Mouse (Mus musculus) testis, adult 2 months (tissue): Measurements from ENCODE around the gene Rbms3. TPM values are rescaled to one million over a fixed set of nuclear protein-coding genes. Genes with fewer than 3 reads are reported as not detected.

Source experiments
- H3K27ac ChIP-seq: fragments of 200-500 bp; 2 replicates; pipeline ENCODE4 v1.5.1; 2012; ENCODE audit warnings: low read depth, low read length; ENCODE audit not compliant: control insufficient read depth, insufficient read depth
- H3K27me3 ChIP-seq: fragments of 200-500 bp; 2 replicates; pipeline ENCODE4 v1.6.1; 2012; ENCODE audit warnings: mild to moderate bottlenecking, low read length, moderate library complexity; ENCODE audit not compliant: control insufficient read depth, insufficient read depth
- H3K36me3 ChIP-seq: fragments of 200-500 bp; 2 replicates; pipeline ENCODE4 v1.6.1; 2012; ENCODE audit warnings: mild to moderate bottlenecking, low read length; ENCODE audit not compliant: control insufficient read depth, insufficient read depth
- H3K4me1 ChIP-seq: fragments of 200-500 bp; 2 replicates; pipeline ENCODE4 v1.6.1; 2012; ENCODE audit warnings: low read length; ENCODE audit not compliant: control insufficient read depth, insufficient read depth
- H3K4me3 ChIP-seq: fragments of 200-500 bp; 2 replicates; pipeline ENCODE4 v1.5.1; 2012; ENCODE audit warnings: low read depth, mild to moderate bottlenecking, low read length, moderate library complexity, mixed read lengths; ENCODE audit not compliant: control insufficient read depth
- CTCF ChIP-seq: fragments of 200-500 bp; IDR thresholded peaks from 2 replicates; pipeline ENCODE4 v1.5.1; 2012; ENCODE audit warnings: low read depth, mild to moderate bottlenecking, inconsistent platforms, low read length, moderate library complexity; ENCODE audit not compliant: control insufficient read depth, insufficient read depth, insufficient replicate concordance
- POLR2A ChIP-seq: fragments of 200-500 bp; IDR thresholded peaks from 2 replicates; pipeline ENCODE4 v1.6.1; 2012; ENCODE audit warnings: low read depth, mild to moderate bottlenecking, inconsistent platforms, low read length, moderate library complexity; ENCODE audit not compliant: control insufficient read depth
- polyA plus RNA-seq: library from polyadenylated mRNA; depleted of rRNA; stranded (reverse); fragments of >200 nt; gene quantifications from 2 replicates; pipeline ENCODE4 v1.2.3, GENCODE M21; 2012

Rbms3 gene
- polyA plus RNA-seq, 1 experiment, result 0.72 TPM

DNA sequence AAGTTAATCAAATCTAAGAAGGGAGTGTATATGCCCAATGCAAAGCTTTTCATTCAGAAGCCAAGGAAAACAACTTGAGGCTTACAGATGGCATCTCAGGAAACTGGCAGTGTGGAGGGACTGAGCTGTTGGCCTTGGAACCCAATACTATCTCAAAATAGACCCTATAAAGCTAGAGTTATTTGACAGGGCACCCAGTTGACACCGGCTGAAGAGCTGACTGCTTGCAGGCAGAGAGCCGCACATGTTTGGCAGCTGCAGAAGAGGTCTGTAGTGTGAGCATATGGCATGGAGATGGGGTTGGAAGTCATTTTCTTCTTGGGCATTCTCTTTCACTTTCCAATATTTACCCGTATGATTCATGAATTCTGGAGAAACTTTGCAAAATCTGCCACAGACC is 616.3 kb downstream of the Rbms3 start:
- TF ChIP-seq CTCF (no peak), POLR2A (no peak)
- Histone ChIP-seq H3K27me3 (no peaks in the 10 kb centered on the region), H3K36me3 (no peaks in the 10 kb centered on the region), H3K27ac (no peak overlapping the region), H3K4me3 (no peak overlapping the region), H3K4me1 (no peaks in the 10 kb centered on the region)

DNA sequence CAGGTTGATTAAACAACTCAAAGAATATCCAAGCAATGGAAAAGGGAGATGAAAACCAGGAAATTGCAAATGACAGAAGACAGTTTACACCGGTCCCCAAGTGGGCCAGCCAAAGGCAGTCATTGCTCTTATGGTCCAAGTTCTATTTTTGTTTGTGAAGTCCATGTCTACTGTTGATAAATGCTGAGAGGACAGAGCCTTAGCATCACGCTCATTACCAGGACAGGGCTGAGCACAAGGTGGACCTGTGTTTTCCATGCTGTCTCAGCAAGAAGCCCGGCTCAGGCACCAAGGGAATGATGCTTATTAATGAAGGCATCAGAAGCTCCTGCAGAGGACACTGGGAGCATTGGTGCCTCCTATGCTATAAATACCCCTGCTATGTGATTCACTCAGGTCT is 618.9 kb downstream of the Rbms3 start:
- TF ChIP-seq CTCF, result no peak
- TF ChIP-seq POLR2A, result no peak
- no peak overlapping the region for H3K4me3 ChIP-seq
- H3K27ac ChIP-seq, result no peak overlapping the region
- H3K4me1 ChIP-seq, result no peaks in the 10 kb centered on the region
- H3K27me3 ChIP-seq, result no peaks in the 10 kb centered on the region
- no peaks in the 10 kb centered on the region for H3K36me3 ChIP-seq

DNA sequence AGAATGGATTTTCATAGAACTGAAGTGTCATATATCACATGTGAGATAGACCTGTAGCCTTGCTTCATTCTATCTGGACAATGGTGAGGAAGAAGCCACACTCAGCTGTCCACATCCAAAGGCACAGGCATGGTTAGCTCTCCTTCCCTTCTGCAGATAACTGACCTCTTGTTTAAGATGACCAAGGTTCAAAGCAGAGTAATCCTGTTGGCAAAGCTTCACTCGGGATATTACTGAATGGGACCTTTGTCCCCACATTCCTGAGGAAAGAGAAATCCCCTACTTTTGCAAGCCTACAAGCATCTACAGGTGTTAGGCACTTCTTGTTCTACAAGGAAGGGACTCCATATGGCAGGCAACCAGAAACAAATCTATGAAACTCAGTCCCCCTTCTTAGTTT is 621.5 kb downstream of the Rbms3 start:
- no peaks in the 10 kb centered on the region for H3K36me3 ChIP-seq
- H3K4me3 ChIP-seq, result no peak overlapping the region
- no peaks in the 10 kb centered on the region for H3K4me1 ChIP-seq
- H3K27me3 ChIP-seq, result no peaks in the 10 kb centered on the region
- TF ChIP-seq POLR2A (no peak), CTCF (no peak)
- no peak overlapping the region for H3K27ac ChIP-seq

DNA sequence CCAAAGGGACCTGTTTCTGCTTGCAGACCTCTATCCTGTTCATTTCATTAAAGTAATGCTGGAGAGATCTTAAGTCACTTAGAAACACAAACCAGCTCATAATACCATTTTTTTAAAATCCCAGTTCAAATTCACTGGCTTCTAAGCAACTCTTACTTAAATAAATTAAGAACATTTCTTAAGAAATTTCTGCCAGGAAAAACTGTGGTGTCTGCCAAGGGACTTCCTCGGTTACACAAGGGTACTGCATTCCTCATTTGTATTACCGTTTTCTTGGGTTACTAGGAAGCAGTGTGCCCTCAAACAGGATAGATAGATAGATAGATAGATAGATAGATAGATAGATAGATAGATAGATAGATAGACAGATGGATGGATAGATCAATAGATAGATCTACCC is 627.6 kb downstream of the Rbms3 start:
- TF ChIP-seq CTCF (no peak), POLR2A (no peak)
- Histone ChIP-seq H3K27me3 (no peaks in the 10 kb centered on the region), H3K4me3 (no peak overlapping the region), H3K36me3 (no peaks in the 10 kb centered on the region), H3K27ac (no peak overlapping the region), H3K4me1 (no peaks in the 10 kb centered on the region)

DNA sequence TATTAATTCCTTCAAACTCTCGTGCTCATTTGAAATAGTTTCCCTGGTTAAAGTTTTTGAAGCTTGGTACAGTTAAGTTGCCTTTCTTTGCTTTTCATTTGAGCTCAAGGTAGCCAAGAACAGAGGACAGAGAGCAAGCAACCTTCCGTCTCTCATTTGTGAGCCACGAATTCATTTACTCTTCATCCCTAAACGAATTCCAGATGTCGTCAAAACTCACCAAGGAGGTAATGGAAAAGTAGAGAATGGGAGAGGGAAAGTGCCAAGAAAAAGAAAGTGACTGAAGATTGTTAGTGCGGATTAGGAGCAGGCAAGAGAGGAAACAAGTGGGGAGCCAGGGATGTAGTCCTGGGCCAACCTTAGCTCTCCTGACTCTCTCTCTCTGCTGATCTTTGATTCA is 630.5 kb downstream of the Rbms3 start:
- Histone ChIP-seq H3K36me3 (no peaks in the 10 kb centered on the region), H3K27ac (no peak overlapping the region)
- TF ChIP-seq CTCF (no peak), POLR2A (no peak)

DNA sequence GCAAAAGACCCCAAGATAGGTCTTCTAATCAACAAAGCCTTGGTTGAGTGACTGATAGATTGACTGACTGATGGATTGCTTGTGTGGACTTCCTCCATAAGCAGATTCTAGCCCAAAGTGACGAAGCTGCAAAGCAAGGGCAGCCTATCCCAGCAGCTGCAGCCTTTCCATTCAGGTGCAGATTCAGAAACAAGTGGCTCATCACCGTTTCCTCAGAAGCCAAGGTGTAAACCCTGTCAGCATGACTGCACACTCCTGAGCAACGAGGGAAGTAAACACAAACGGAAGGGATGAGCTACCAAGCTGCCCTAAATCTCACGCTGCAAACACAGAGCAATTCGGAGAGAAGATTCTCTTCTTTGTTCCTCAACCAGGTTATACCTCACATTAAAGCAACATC is 639.4 kb downstream of the Rbms3 start:
- Histone ChIP-seq H3K27ac (no peak overlapping the region), H3K27me3 (no peaks in the 10 kb centered on the region), H3K4me3 (no peak overlapping the region), H3K36me3 (no peaks in the 10 kb centered on the region), H3K4me1 (no peaks in the 10 kb centered on the region)
- TF ChIP-seq CTCF (no peak), POLR2A (no peak)

More for the DNA sequence above, 630.5 kb downstream of the Rbms3 start:
- H3K4me3 ChIP-seq, result no peak overlapping the region
- H3K4me1 ChIP-seq, result no peaks in the 10 kb centered on the region
- no peaks in the 10 kb centered on the region for H3K27me3 ChIP-seq

DNA sequence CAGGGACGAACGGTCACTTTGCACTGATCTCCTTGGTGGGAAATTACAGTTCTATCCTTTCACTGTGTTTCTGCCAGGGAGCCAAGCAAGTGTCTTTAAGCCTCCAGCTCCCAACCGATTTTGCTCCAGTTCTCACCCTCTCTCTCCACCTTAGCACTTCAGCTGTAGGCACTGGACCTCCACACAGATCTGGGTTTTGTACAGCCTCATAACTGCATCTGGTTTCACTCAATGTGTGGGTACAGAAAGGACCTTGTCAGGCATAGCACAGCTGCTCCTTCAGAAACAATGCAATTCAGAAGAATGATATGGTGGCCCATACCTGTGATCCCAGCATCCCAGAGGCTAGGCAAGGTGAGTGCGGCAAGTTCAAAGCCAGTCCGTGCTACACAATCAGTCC is 648.9 kb downstream of the Rbms3 start:
- Histone ChIP-seq H3K27me3 (no peaks in the 10 kb centered on the region), H3K27ac (no peak overlapping the region), H3K36me3 (no peaks in the 10 kb centered on the region), H3K4me3 (no peak overlapping the region), H3K4me1 (no peaks in the 10 kb centered on the region)
- no peak for TF ChIP-seq POLR2A
- TF ChIP-seq CTCF, result no peak

DNA sequence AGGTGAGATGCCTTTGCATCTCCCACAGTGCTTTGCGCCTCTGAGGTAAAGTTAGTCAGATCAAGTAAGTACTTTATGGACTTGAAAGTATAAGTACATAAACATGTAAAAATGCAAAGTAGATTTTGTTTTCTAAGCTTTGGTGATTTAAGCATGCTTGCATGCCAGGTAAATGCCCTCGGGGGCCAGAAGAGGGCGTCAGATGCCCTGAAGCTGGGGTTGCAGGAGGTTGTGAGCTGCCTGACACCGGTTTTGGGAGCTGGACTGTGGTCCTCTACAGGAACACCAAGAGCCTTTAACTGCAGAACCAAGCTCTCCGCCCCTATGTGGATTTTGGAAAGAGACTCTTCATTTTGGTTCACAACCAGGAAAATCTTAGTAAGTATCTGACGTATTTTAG is 652.3 kb downstream of the Rbms3 start:
- Histone ChIP-seq H3K27me3 (no peaks in the 10 kb centered on the region), H3K4me1 (no peaks in the 10 kb centered on the region), H3K36me3 (no peaks in the 10 kb centered on the region), H3K27ac (no peak overlapping the region), H3K4me3 (no peak overlapping the region)
- peak; percentile 60; the same call in 1 of the 2 replicates for TF ChIP-seq CTCF
- no peak for TF ChIP-seq POLR2A
